Mouse (Mus musculus) heart, adult 11 months (tissue): ENCODE data around the gene Slfn2.

ENCODE experiments used
- DNase-seq: peaks from one replicate; pipeline ENCODE4 v3.0.0; 2022

The Slfn2 gene

DNA sequence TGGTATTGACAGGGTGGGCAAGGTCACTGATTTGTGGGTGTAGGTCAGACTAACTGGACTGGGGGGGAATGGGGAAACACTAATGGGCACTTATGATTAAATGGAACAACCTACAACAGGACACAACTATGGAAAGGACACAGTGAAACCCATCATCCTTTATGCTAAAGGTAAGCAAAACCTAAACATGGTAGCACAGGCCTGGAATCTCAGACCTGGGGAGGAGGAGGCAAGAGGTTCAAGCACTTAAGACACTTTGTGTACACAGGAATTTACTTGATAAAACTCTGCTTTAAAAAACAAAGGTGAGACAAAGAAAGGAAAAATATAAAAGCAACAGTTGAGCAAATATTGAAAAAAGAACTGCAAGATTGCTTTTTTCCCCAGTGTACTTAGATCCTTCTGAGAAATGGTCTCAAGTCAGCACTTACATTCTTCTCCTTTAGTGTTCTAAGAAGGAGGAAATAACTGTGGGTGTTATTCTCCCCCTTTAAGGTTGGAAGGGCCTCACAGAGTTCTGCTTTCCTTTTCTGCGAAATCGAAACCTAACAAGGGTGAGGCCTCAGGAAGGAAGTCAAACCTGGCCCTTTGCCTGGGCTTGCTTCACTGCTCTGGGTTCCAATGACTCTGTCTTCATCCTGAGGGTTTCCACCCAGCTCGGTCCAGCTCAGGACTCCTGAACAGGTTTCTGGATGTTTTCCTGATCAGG, 13.0 kb downstream of the Slfn2 start:
- DNase-seq, result peak; percentile 99

DNA sequence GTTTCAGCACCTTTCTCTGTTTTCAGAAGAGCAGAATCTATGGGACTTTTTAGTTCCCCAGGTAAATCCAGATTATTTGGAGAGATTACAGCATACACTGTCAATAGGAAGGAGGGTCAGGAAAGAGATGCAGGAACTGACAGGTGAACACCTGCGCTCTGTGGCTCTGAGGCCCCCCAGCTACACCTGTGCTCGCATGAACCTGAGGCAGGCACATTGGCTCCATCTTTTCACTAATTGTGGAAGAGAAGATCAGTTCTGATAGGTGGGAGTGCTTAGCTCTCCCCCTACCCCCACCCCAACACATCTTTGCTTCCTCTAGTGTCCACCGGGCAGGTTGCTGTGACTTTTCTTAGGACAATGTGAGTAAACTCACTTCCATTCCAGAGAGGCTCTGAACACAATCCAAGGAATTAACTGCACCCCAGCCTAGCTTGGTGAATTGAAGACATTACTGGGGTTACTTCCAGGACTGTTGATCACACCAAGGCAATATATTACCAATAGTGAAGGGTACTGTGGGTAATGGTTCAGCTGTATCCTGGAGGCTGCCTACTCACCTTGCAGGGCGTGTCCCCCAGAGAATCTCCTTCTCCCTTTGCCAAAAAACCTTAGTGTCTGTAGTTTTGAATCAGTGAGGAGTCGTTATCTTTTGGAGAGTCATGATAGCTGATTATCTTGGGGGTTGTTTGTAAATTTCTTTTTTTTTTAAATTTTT, 13.7 kb downstream of the Slfn2 start:
- DNase-seq, result no peak

DNA sequence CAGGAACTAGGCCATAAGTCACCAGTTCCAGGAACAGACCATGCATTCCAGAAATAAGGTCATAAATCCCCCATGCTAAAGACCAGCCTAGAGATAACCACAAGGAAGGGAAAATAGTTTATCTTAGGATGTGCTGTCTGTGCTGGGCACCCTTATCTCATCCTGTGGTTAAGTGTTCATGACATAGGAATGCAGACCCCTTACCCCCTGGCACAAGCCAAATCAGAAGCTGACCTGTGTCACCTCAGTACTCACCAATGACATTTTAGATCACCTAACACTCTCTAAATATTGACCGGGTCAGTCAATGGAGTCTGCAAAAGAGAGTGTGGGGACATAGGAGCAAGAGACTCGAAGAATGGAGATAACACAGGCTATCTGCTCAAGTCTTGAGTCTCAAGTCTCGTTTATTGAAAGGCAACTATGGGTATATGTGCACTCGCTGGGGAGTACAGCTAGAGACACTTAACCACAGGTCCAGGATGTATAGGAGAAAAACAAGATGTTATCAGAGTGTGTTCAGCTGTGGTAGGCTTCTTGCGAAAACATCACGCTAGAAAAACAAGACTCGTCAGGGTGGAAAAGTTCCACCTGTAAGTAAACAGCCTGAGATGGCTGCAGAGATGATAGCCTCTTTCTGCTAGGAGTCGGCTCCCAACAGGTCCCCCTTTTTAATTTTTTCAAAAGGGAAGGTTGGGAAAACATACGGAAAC, 14.7 kb downstream of the Slfn2 start:
- DNase-seq, result peak; percentile 85

DNA sequence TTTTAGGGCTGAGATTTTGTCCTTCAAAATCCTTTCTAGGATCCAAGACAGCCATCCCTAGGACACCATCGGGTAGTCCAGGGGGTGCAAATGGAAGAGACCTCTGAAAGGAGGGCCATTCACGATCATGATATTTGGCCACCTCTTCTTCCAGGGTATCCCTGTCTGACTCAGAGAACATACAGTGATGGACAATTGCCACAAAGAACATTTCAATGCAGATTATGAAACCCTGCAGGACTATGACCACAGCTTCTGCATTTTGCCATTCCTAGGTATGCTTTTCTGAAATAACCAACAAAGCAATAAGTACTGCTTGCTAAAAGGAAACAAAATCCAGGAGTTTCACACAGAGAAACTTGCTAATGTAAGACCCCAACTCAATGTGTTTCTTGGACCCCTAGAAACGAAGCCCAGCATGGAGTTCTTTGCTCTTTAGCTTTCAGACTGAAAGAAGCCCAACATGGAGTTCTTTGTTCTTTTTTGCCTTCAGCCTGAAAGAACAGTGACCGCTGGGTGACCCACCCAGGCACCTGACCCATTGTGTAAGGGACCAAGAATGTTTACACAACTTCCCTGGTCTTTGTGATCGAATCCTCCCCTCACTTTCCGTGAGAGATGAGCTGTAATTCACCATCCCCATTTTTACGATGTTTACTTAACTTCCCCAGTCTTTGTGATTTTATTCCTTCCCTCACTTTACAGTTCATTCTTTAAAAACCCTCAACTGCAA, 18.0 kb downstream of the Slfn2 start:
- DNase-seq, result peak; percentile 62

DNA sequence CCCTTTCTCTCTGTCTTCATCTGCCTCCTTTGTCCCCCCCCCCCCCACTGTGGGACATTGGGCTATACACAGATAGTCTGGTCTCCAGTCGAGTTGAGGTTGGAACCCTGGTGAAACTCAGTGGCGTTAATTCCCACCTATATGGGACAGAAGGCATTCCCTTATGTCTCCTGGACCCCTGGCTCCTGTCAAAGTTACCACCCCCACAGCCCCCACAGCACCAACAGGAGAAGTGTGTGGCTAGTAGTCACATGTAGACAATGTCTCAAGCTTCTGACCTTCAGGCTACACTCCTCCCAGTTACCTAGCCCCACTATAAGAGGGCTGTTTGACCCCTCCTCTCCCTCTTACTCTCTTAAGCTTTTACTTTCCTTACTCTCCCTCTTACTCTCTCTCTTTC, 19.2 kb downstream of the Slfn2 start:
- peak; percentile 56 for DNase-seq

- DNase-seq, result peak; percentile 72
Observed at GRCm38 (mm10) chr11:83084761-83085160, 19.8 kb downstream of the Slfn2 start.

DNA sequence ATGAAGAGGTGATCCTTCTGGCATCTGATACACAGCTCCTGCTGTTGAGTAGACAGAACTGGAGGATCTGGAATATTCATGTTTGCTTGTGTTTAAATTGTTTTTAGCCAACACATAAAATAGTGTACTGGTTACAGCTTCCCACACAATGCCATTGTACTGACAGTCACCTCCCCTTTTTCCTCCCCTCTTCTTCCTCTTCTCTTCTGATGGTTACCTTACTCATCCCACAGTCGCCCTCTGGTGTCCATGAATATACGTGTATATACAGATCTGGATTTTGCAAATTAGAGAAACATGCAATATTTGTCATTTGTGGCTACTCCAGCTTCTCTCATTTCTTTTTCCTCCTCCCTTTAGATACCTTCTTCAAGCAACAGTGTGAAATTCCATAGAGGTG, 50.2 kb downstream of the Slfn2 start:
- no peak for DNase-seq

GRCm38 (mm10) chr11:83116597-83117227, 51.8 kb downstream of the Slfn2 start, which contains the start of gene Slfn1:
TSS of gene Slfn1 (plus strand) at chr11:83116849.
- DNase-seq, result peak; percentile 87

- peak; percentile 84 for DNase-seq
Observed at GRCm38 (mm10) chr11:83118056-83118455, 53.1 kb downstream of the Slfn2 start.
